8 mouse cellular contexts compared by ENCODE assay signal in the genomic region with DNA sequence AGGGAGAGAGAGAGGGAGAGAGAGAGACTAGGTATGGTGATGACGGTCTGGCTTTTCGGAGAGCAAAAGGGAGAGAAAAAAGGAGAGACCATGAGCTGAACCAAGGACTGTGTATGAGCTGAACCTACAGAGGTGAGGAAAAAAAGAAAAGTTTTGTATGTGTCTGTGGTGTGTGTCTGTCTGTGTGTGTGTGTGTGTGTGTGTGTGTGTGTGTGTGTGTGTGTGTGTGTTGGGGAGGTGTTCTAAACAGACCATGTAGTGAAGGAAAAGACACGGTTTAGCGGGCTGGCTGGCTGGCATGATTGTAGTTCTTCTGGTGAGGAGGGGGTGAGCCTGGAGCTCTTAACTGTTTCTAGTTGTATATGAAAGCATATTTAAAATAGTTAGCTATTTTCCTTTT.
DNase-seq lines count a peak whose midpoint lies in the region; ATAC-seq and TF ChIP-seq lines count a peak whose summit lies in the region.

No protein-coding gene starts in this region.

- peak overlapping the region; percentile 68 for H3K4me3 ChIP-seq in kidney, embryonic 14.5 days (ENCODE audit: low read length)
- H3K4me3 ChIP-seq in embryonic facial prominence, embryonic 15.5 days (replicated peaks), result peak overlapping the region; percentile 56
- H3K4me3 ChIP-seq in hindbrain, postnatal 0 days (ENCODE audit: low read length), result peak overlapping the region; percentile 80
- H3K4me3 ChIP-seq in neural tube, embryonic 11.5 days (ENCODE audit: low read depth, low read length), result peak overlapping the region; percentile 45

- 2% methylated on average over 4 of the region's 4 CpGs for WGBS in kidney, embryonic 14.5 days
- 0% methylated on average over 4 of the region's 4 CpGs for WGBS in embryonic facial prominence, embryonic 15.5 days
- WGBS in hindbrain, postnatal 0 days, result 1% methylated on average over 4 of the region's 4 CpGs
- 2% methylated on average over 4 of the region's 4 CpGs for WGBS in neural tube, embryonic 11.5 days

- TF ChIP-seq CTCF in hindbrain, postnatal 0 days (IDR thresholded peaks at IDR 0.05; ENCODE audit: low read depth), result no peak

- peak; percentile 41; the same call in 1 of the 2 replicates for ATAC-seq in kidney, embryonic 14.5 days (ENCODE audit: low FRiP score, low TSS enrichment)
- no peak for ATAC-seq in embryonic facial prominence, embryonic 15.5 days (ENCODE audit: insufficient number of reproducible peaks, low FRiP score, low TSS enrichment, low read depth)
- ATAC-seq in hindbrain, postnatal 0 days, result peak; percentile 27; the same call in 1 of the 2 replicates
- ATAC-seq in neural tube, embryonic 11.5 days (ENCODE audit: insufficient read depth, low FRiP score, low TSS enrichment), result 0 out of 2 replicates have a peak, but pooled peaks have one; percentile 25
- ATAC-seq in erythroid progenitor cell, adult 5-6 weeks (replicated peaks; ENCODE audit: low FRiP score, poor library complexity, severe bottlenecking), result no peak

- peak overlapping the region; percentile 92 for H3K27ac ChIP-seq in kidney, embryonic 14.5 days (ENCODE audit: low read depth, low read length)
- H3K27ac ChIP-seq in embryonic facial prominence, embryonic 15.5 days (replicated peaks), result peak overlapping the region; percentile 98
- H3K27ac ChIP-seq in hindbrain, postnatal 0 days, result peak overlapping the region; percentile 96
- H3K27ac ChIP-seq in neural tube, embryonic 11.5 days (ENCODE audit: low read depth, low read length), result peak overlapping the region; percentile 86

- DNase-seq in kidney, postnatal 14 days, result no peak
- no peak for DNase-seq in hindbrain, postnatal 0 days (ENCODE audit: low spot score)
- peak; percentile 29 for DNase-seq in neural tube, embryonic 11.5 days (ENCODE audit: low spot score)
- DNase-seq in embryo, embryonic 10.5 days (ENCODE audit: low spot score), result no peak
- no peak for DNase-seq in embryo, embryonic 11 days

- no peaks in the 10 kb centered on the region for H3K9me3 ChIP-seq in kidney, embryonic 14.5 days (ENCODE audit: control insufficient read depth, low read length)
- no peaks in the 10 kb centered on the region for H3K9me3 ChIP-seq in embryonic facial prominence, embryonic 15.5 days (replicated peaks)
- H3K9me3 ChIP-seq in hindbrain, postnatal 0 days (ENCODE audit: low read length), result no peaks in the 10 kb centered on the region
- no peaks in the 10 kb centered on the region for H3K9me3 ChIP-seq in neural tube, embryonic 11.5 days (ENCODE audit: control insufficient read depth, low read length)

- H3K27me3 ChIP-seq in kidney, embryonic 14.5 days (ENCODE audit: control insufficient read depth, insufficient read depth, low read length), result no peaks in the 10 kb centered on the region
- H3K27me3 ChIP-seq in embryonic facial prominence, embryonic 15.5 days, result no peaks in the 10 kb centered on the region
- no peaks in the 10 kb centered on the region for H3K27me3 ChIP-seq in hindbrain, postnatal 0 days (ENCODE audit: insufficient read depth, low read length)
- no peaks in the 10 kb centered on the region for H3K27me3 ChIP-seq in neural tube, embryonic 11.5 days (ENCODE audit: control insufficient read depth, insufficient read depth, low read length)

- H3K4me1 ChIP-seq in kidney, embryonic 14.5 days (ENCODE audit: control insufficient read depth, insufficient read depth, low read length), result no peaks in the 10 kb centered on the region
- peaks cover 31% of the 10 kb centered on the region for H3K4me1 ChIP-seq in embryonic facial prominence, embryonic 15.5 days
- peaks cover 4% of the 10 kb centered on the region; the same call in 1 of the 2 replicates for H3K4me1 ChIP-seq in hindbrain, postnatal 0 days (ENCODE audit: insufficient read depth, low read length)
- H3K4me1 ChIP-seq in neural tube, embryonic 11.5 days (ENCODE audit: control insufficient read depth, insufficient read depth, low read length), result peaks cover 3% of the 10 kb centered on the region; the same call in 1 of the 2 replicates

- no peaks in the 10 kb centered on the region for H3K36me3 ChIP-seq in kidney, embryonic 14.5 days (ENCODE audit: control insufficient read depth, insufficient read depth, low read length)
- no peaks in the 10 kb centered on the region for H3K36me3 ChIP-seq in embryonic facial prominence, embryonic 15.5 days
- H3K36me3 ChIP-seq in hindbrain, postnatal 0 days (ENCODE audit: insufficient read depth, low read length), result no peaks in the 10 kb centered on the region
- H3K36me3 ChIP-seq in neural tube, embryonic 11.5 days (ENCODE audit: control insufficient read depth, insufficient read depth, low read length), result no peaks in the 10 kb centered on the region

- peak overlapping the region; percentile 73 for H3K9ac ChIP-seq in kidney, embryonic 14.5 days (ENCODE audit: low read depth, low read length)
- peak overlapping the region; percentile 83 for H3K9ac ChIP-seq in embryonic facial prominence, embryonic 15.5 days
- peak overlapping the region; percentile 95 for H3K9ac ChIP-seq in hindbrain, postnatal 0 days (replicated peaks; ENCODE audit: low read length)
- H3K9ac ChIP-seq in neural tube, embryonic 11.5 days (ENCODE audit: low read length), result peak overlapping the region; percentile 65

- H3K4me2 ChIP-seq in kidney, embryonic 14.5 days (replicated peaks; ENCODE audit: low read depth, low read length), result peak overlapping the region; percentile 66
- H3K4me2 ChIP-seq in embryonic facial prominence, embryonic 15.5 days (replicated peaks), result peak overlapping the region; percentile 53
- peak overlapping the region; percentile 56 for H3K4me2 ChIP-seq in hindbrain, postnatal 0 days (ENCODE audit: low read depth, low read length)
- H3K4me2 ChIP-seq in neural tube, embryonic 11.5 days (ENCODE audit: low read depth), result peak overlapping the region; percentile 40

Comparison
In these comparisons a context has a peak if more than half of its experiments do, and no peak if none do; other contexts are left out.
1. ATAC-seq: peak in kidney, embryonic 14.5 days (single experiment), hindbrain, postnatal 0 days (single experiment) and neural tube, embryonic 11.5 days (single experiment); none in embryonic facial prominence, embryonic 15.5 days (single experiment) and erythroid progenitor cell, adult 5-6 weeks (single experiment).
2. Peak in every context shown above with its lines, with median percentiles within 50 percentile points of each other: H3K27ac ChIP-seq, H3K4me2 ChIP-seq, H3K4me3 ChIP-seq and H3K9ac ChIP-seq.